Mouse (Mus musculus) forebrain, embryonic 12.5 days (tissue): ENCODE data around the gene Odf3b. TPM values are rescaled to one million over a fixed set of nuclear protein-coding genes. Genes with fewer than 3 reads are reported as not detected.

ENCODE experiments used
- polyA plus RNA-seq: library from polyadenylated mRNA; unstranded; fragments of >200 nt; fragmentation: Nextera tagmentation; extraction: Ambion mirVana; gene quantifications from 2 replicates; pipeline ENCODE4 v1.2.1, GENCODE M21; 2016

The Odf3b gene
- polyA plus RNA-seq, 1 experiment from 2014 or later: 1.1 TPM

Other genes with a start within 250 kb of the Odf3b start
- 14.2 and 16.7 TPM in 2 replicates for gene Mapk12, start 238.6 kb downstream of the Odf3b start, polyA plus RNA-seq
- 46.9 and 47.4 TPM in 2 replicates for gene Mapk11, start 229.7 kb downstream of the Odf3b start, polyA plus RNA-seq
- gene Plxnb2, start 198.5 kb downstream of the Odf3b start, polyA plus RNA-seq: 174 and 182 TPM in 2 replicates
- 38.8 and 44.0 TPM in 2 replicates for gene Dennd6b, start 182.8 kb downstream of the Odf3b start, polyA plus RNA-seq
- gene Ppp6r2, start 167.7 kb downstream of the Odf3b start, polyA plus RNA-seq: 47.1 and 57.2 TPM in 2 replicates
- 82.5 and 88.9 TPM in 2 replicates for gene Sbf1, start 64.0 kb downstream of the Odf3b start, polyA plus RNA-seq
- gene Adm2, start 56.6 kb downstream of the Odf3b start, polyA plus RNA-seq: not detected in 2 replicates
- not detected in 2 replicates for gene Miox, start 44.9 kb downstream of the Odf3b start, polyA plus RNA-seq
- 45.6 and 47.0 TPM in 2 replicates for gene Lmf2, start 23.6 kb downstream of the Odf3b start, polyA plus RNA-seq
- gene Ncaph2, start 23.6 kb downstream of the Odf3b start, polyA plus RNA-seq: 186 and 191 TPM in 2 replicates
- 4.7 and 5.1 TPM in 2 replicates for gene Sco2, start 5.4 kb downstream of the Odf3b start, polyA plus RNA-seq
- 1.1 and 1.4 TPM in 2 replicates for gene Tymp, start 2.2 kb downstream of the Odf3b start, polyA plus RNA-seq
- not detected in 2 replicates for gene Klhdc7b, start 5.6 kb upstream of the Odf3b start, polyA plus RNA-seq
- not detected in 2 replicates for gene Syce3, start 31.2 kb upstream of the Odf3b start, polyA plus RNA-seq
- gene Cpt1b, start 46.6 kb upstream of the Odf3b start, polyA plus RNA-seq: 0.67 and 0.70 TPM in 2 replicates
- 3.8 and 5.0 TPM in 2 replicates for gene C730034F03Rik, start 50.3 kb upstream of the Odf3b start, polyA plus RNA-seq
- gene Gm44502, start 50.4 kb upstream of the Odf3b start, polyA plus RNA-seq: 0.27 TPM in 1 of 2 replicates, not detected in the other
- gene Chkb, start 50.6 kb upstream of the Odf3b start, polyA plus RNA-seq: 58.8 and 62.6 TPM in 2 replicates
- gene Mapk8ip2, start 74.6 kb upstream of the Odf3b start, polyA plus RNA-seq: 44.1 and 51.6 TPM in 2 replicates
- 12.5 and 13.6 TPM in 2 replicates for gene Arsa, start 98.1 kb upstream of the Odf3b start, polyA plus RNA-seq
- 7.9 and 8.8 TPM in 2 replicates for gene Shank3, start 120.3 kb upstream of the Odf3b start, polyA plus RNA-seq
- 1.5 and 1.7 TPM in 2 replicates for gene Acr, start 189.0 kb upstream of the Odf3b start, polyA plus RNA-seq
- 60.7 and 62.8 TPM in 2 replicates for gene Rabl2, start 212.6 kb upstream of the Odf3b start, polyA plus RNA-seq